Mouse (Mus musculus): ENCODE data around the gene Hlcs.

Gene Hlcs

GRCm38 (mm10) chr16:94079856-94080555 is 233.4 kb downstream of the Hlcs start:
- no peak for DNase-seq (ENCODE audit: low read depth, low spot score)

- no peak for DNase-seq (ENCODE audit: low read depth, low spot score)
These were observed 234.1 kb downstream of the Hlcs start for GRCm38 (mm10) chr16:94079075-94079855.
